Mouse (Mus musculus) kidney, adult 2 months (tissue): Measurements from ENCODE around the gene 4930595D18Rik.

Experiments used
- CTCF ChIP-seq: fragments of 200-500 bp; conservative IDR thresholded peaks from 2 replicates; pipeline ENCODE4 v1.5.1; 2011; ENCODE audit warnings: low read depth, mild to moderate bottlenecking, control low read depth, low read length, moderate library complexity, mixed read lengths; ENCODE audit not compliant: insufficient read depth, insufficient read length
- POLR2A ChIP-seq: fragments of 200-500 bp; IDR thresholded peaks from one replicate; pipeline ENCODE4 v1.6.1; 2011; ENCODE audit warnings: low read depth, low read length, control low read depth

DNA sequence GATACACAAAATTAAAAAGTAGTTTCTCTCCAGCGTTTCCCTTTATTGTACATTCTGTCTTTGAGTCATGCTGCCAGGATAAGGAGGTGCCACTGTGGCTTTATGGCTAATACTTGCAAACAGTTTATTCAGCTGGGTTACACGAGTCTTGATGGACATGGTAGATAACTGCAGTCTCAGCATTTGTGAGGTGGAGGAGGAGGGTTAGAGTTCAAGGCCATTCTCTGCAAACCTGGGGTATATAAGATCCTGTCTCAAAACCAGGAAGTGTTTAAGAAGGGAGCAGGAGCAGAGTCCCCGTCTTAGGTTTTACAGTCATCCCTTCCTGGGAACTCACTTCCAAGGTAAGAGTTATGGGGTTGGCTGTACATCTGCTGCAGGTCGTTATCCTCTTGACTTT is 12.3 kb upstream of the 4930595D18Rik start:
- TF ChIP-seq CTCF (no peak), POLR2A (no peak)
